Mouse (Mus musculus) T-helper 2 cell (primary cell): Measurements from ENCODE around the gene Gmds.

Source experiments
- in situ Hi-C: fragments of 300-600 bp; cut with MboI, MseI; formaldehyde crosslinking; loops from one replicate; pipeline ENCODE4 v1.15.1; 2025; ENCODE audit warnings: high pct_unique_total_duplicates

The Gmds gene

DNA sequence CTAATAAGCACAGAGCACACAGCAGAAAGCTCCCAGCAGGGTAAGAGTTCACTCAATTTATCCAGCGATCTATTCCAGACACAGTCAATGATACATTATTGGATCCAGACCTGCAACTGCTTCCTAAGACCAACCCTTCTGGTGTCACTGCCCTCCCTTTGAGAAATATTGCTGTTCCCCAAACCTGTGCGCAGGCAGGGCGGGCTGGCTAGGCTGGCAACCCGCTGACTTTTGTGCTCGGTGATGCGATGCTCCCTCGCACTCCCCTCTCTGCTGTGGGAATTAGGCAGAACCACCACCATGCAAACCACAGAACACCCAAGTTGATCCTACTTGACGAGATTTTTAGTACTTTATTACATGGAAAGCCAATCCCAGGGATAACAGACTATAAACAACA lies 304.4 kb downstream of the Gmds start:
- in situ Hi-C loops = no loop called here

GRCm38 (mm10) chr13:32026226-32026975 lies 312.1 kb downstream of the Gmds start:
- in situ Hi-C loops = no loop called here

- in situ Hi-C loops = no loop called here
These were observed 313.7 kb downstream of the Gmds start for GRCm38 (mm10) chr13:32024822-32025221.

DNA sequence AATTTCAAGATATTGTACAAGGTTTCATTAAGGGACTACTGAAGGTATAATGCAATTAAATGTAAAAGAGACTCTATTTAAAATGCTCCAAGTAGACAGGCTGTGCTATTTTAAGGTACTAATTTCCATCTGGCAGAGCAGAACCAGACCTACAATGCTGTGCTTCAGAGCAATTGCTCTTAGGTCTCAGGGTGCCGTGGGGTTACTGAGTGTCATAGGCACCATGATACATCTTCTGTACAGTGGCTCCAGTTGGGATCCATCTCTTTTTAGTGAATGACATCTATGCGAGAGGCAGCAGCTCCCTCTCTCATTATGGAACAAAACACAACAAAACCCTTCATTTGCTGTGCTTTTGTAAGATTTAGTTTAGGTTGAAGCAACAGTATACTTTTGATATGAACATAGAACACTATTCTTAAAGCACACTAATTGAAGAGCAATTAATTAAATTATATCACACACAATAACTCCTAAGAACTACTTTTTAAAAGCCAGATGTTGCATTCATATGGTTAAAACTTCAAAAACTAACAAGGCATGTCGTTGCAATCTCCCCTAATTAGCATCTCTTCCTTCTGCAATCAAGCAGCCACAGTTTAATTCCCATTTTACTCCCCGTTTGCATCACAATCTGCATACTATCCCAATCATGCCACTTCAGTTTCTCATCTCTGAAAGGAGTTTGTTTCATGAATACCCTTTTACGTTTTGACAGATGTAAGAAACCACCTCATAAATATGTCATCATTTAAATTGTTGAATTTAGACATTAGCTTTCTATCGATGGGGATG lies 317.9 kb downstream of the Gmds start:
- in situ Hi-C loops = no loop called here

GRCm38 (mm10) chr13:32019256-32019620 lies 319.3 kb downstream of the Gmds start:
- in situ Hi-C loops = no loop called here

DNA sequence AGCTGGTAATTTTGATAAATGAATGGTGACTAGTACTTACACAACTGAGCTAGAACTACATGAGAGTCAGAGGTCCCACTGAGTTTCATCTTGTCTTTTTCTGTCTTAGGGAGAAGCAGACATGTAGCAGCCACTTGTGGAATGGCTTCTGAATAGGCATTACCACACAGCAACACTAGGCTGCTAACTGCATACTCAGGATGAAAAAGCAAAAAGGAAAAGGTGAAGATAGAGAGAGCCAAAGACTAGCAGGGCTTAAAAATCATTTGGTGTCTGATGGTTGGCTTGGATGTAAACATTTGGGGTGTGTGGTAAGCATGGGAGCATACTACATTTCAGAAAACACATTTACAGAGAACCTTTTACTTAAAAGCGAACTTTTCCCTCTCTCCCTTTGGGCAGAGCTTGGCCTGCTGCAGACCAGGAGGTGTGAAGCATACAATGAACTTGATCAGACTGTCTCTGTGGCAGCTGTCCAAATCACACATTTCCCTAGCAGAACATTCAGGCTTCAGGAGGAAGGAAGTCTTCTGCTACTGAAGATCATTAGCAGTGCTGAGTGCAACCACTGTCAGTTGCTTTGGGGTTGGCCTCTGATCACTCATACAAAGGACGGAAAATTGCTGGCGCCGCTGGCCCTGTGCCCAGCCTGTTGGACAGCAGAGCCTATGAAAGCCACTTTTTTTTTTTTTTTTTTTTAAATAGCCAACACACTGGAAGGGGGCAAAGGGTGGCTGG lies 319.9 kb downstream of the Gmds start:
- in situ Hi-C loops = no loop called here

DNA sequence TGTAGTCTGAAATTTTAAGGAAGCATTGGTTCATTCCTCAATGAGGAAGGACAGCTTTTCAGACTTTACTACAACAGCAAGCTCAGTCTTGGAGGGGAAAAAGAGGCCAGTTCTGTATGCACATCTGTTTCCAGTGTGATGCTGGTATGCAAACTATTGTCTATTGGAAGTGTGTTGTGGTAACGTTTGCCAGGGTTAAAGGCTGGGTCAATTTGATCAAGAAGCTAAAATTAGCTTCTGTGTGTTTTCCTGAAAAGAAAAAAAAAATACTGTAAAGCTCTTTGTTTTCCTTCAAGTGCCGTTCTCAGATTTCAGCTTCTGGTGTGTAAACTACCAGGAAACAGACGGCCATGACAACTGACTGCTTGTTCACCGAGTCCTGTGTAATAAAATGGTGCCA lies 329.7 kb downstream of the Gmds start:
- in situ Hi-C loops = no loop called here

DNA sequence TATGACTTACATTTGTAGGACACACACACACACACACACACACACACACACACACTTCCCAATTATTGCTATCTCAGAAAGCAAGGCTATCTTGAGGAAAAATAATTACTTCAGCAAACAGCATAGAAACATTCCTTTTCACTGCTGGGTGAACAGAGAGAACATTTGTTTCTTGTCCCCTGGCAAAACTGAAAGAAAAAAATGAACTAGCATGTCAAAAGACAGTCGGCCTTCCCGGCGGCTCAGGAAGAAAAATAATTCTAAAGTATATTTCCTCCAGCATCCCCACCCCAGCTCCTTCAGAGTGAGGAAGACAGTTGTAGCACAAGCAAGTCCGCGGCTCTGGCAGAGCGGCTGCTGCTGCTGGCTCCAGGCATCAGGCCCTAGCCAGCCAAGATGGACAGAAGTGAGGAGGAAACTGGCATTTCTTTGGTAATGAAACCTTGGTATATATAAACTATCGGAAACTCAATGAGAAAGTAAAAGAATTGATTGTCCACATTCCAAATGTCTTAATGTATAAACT lies 330.4 kb downstream of the Gmds start:
- in situ Hi-C loops = no loop called here

DNA sequence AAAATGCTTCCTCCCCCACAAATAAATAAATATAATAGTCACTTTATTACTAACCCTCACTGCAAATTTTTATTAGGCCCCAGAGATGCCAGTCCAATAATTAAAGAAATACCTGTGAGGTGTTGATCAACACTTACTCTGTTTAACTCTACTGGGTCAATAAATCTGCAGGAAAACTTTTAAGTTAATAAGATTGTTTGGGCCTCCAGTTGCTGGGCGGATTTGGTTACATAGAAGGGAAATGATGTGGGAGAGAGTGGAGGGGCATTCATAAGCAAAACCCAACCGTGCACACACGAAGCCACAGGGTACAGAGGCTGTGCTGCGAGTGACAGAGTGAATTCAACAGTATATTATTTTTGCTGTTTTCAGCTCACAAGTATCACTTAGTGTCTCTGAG lies 345.1 kb downstream of the Gmds start:
- in situ Hi-C loops = no loop called here

- in situ Hi-C loops = no loop called here
These were observed 345.9 kb downstream of the Gmds start for GRCm38 (mm10) chr13:31992409-31993201.

DNA sequence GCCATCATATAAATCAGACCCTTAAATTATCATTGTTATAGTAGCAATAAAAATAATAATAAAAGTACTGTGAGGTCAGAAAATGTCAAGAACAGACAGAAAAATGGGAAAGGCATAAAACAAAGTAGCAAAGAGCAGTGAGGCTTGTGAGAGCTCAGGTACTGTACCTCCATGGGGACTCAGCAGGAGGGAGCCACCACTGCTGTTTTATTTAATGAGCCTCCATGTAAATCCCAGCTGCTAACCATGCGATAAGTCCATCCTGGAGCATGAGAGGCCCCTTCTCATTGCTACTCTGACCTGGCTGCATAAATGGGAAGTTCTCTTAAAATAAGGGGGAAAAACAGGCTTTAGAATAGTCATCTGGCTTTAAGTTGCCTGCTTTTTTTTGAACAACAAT lies 357.3 kb downstream of the Gmds start:
- in situ Hi-C loops = no loop called here

- in situ Hi-C loops = no loop called here
These were observed 360.4 kb downstream of the Gmds start for GRCm38 (mm10) chr13:31978126-31978525.

- in situ Hi-C loops = no loop called here
These were observed 363.6 kb downstream of the Gmds start for GRCm38 (mm10) chr13:31974751-31975479.

DNA sequence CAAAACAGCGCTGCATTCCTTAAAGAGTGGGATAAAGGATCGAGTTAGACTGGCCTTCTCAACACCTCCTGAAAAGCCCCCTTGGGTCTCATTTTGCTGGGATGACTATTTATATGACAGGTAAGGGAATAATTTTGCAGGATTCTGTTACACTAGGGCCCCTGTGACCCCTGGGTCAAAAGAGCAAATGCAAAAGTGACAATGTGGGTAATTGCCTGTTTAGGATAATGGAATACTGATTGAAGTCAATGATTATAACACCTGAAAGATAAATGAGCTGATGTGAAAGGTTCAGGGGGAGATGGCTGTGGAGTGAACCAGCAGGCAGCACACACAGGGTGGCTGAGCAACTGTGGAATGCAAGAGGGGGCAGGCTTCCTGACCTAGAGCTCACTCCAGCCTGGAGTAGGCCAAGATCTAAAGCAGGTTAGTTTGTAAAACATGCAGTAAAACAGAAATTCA lies 367.5 kb downstream of the Gmds start:
- in situ Hi-C loops = no loop called here

DNA sequence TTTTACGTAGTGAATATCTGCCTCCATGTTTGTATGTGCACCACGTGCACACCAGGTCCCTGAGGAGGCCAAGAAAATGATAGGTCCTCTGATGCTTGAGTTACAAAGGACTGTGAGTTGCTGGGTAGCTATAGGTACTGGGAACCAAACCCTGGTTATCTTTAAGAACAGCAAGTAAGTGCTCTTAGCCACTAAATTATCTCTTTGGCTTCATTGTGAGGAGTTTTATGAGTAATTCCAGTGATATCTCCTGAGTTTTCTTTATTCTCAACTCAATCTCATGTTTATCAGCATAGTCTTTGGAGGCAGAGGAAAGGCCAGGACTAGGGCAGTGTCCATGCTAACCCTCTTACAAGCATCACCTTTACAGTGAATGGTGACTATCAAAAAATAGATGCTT lies 370.3 kb downstream of the Gmds start:
- in situ Hi-C loops = no loop called here

DNA sequence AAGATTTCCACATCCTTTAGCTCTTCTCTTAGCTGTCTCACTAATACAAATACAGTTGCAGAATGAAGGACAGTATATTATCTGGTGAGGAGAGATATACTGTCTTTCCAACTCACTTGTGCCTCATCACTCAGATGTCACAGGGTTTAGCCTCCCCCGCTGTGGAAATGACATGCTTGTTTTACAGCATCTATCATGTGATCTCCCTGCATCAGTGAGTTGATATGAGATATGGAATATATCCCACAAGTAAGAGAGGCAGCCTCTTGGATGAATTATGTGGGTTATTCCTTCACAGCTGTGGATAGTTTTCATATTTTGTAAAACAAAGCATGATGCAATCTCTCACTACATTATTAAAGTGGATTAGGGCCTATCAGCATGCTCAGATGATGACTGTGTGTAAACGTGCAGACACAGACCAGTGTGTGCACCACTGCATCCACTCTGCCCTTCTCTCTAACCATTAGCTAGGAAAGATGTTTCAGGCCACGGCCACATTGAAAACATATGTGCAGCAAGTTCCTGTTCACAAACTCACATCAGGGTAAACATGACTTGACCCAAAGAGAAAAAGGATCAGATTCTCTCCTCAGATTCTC lies 371.5 kb downstream of the Gmds start:
- in situ Hi-C loops = no loop called here

DNA sequence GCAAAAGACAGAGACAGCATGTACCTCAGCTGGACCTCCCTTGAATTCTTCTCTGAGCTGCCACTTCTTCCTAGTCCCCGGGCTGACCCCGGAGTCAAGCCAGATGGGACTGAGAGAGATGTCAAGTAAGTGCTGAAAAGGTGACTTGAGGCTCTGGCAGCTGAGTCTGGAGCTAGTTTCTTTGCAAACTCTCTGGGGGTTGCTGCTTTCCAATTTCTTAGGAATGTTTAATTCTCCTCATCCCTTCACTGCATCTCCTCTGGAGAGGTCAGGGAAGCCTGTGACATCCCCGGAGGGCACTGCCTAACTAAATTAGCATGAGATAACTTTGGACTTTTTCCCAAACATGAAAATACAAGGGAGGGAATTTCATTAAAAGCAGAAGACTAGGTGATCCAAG lies 378.0 kb downstream of the Gmds start:
- in situ Hi-C loops = no loop called here

- in situ Hi-C loops = loop anchor here (5.0 kb wide), 1 partner anchor 156 kb away; no protein-coding TSS in a partner anchor
These were observed 379.9 kb downstream of the Gmds start for GRCm38 (mm10) chr13:31958346-31959335.

- in situ Hi-C loops = loop anchor here (5.0 kb wide), 1 partner anchor 154 kb away; no protein-coding TSS in a partner anchor
These were observed 382.0 kb downstream of the Gmds start for GRCm38 (mm10) chr13:31956584-31956983.
